ENCODE assay signal across 8 mouse cellular contexts in genomic region chr7:44373460-44373859, GRCm38 (mm10). TPM values are rescaled to one million over a fixed set of nuclear protein-coding genes. Genes with fewer than 3 reads are reported as not detected.
DNase-seq lines count a peak whose midpoint lies in the region; ATAC-seq and TF ChIP-seq lines count a peak whose summit lies in the region.

No protein-coding gene starts in this region.

- no peaks in the 10 kb centered on the region for H3K27me3 ChIP-seq in kidney, embryonic 16.5 days (ENCODE audit: insufficient read depth, low read length)
- no peaks in the 10 kb centered on the region for H3K27me3 ChIP-seq in embryonic facial prominence, embryonic 11.5 days (ENCODE audit: control insufficient read depth, insufficient read depth, low read length)
- H3K27me3 ChIP-seq in hindbrain, postnatal 0 days (ENCODE audit: insufficient read depth, low read length) = no peaks in the 10 kb centered on the region
- H3K27me3 ChIP-seq in midbrain, embryonic 16.5 days (ENCODE audit: control insufficient read depth, insufficient read depth, low read depth, low read length) = no peaks in the 10 kb centered on the region

- peaks cover 13% of the 10 kb centered on the region; the same call in 1 of the 2 replicates for H3K4me1 ChIP-seq in kidney, embryonic 16.5 days (ENCODE audit: insufficient read depth, low read length)
- no peaks in the 10 kb centered on the region for H3K4me1 ChIP-seq in embryonic facial prominence, embryonic 11.5 days (ENCODE audit: control insufficient read depth, insufficient read depth, low read length)
- no peaks in the 10 kb centered on the region for H3K4me1 ChIP-seq in hindbrain, postnatal 0 days (ENCODE audit: insufficient read depth, low read length)
- H3K4me1 ChIP-seq in midbrain, embryonic 16.5 days (ENCODE audit: control insufficient read depth, insufficient read depth, low read length) = peaks cover 13% of the 10 kb centered on the region

- WGBS in kidney, embryonic 16.5 days = 9% methylated on average over 7 of the region's 7 CpGs
- 10% methylated on average over 7 of the region's 7 CpGs for WGBS in embryonic facial prominence, embryonic 11.5 days
- 15% methylated on average over 7 of the region's 7 CpGs for WGBS in hindbrain, postnatal 0 days
- WGBS in midbrain, embryonic 16.5 days = 14% methylated on average over 7 of the region's 7 CpGs

- peak overlapping the region; percentile 63 for H3K4me3 ChIP-seq in kidney, embryonic 16.5 days (ENCODE audit: low read length)
- H3K4me3 ChIP-seq in embryonic facial prominence, embryonic 11.5 days (ENCODE audit: low read depth, low read length) = peak overlapping the region; percentile 29
- peak overlapping the region; percentile 51 for H3K4me3 ChIP-seq in hindbrain, postnatal 0 days (ENCODE audit: low read length)
- peak overlapping the region; percentile 56 for H3K4me3 ChIP-seq in midbrain, embryonic 16.5 days (ENCODE audit: low read depth, low read length)

- no peaks in the 10 kb centered on the region for H3K9me3 ChIP-seq in kidney, embryonic 16.5 days (ENCODE audit: low read length)
- no peaks in the 10 kb centered on the region for H3K9me3 ChIP-seq in embryonic facial prominence, embryonic 11.5 days (replicated peaks; ENCODE audit: control insufficient read depth, low read length)
- H3K9me3 ChIP-seq in hindbrain, postnatal 0 days (ENCODE audit: low read length) = no peaks in the 10 kb centered on the region
- H3K9me3 ChIP-seq in midbrain, embryonic 16.5 days (replicated peaks; ENCODE audit: control insufficient read depth, low read length, poor library complexity, severe bottlenecking) = no peaks in the 10 kb centered on the region

- peak overlapping the region; percentile 64 for H3K9ac ChIP-seq in kidney, embryonic 16.5 days (replicated peaks; ENCODE audit: low read length)
- peak overlapping the region; percentile 26; the same call in 1 of the 2 replicates for H3K9ac ChIP-seq in embryonic facial prominence, embryonic 11.5 days (replicated peaks; ENCODE audit: low read length)
- H3K9ac ChIP-seq in hindbrain, postnatal 0 days (replicated peaks; ENCODE audit: low read length) = peak overlapping the region; percentile 58
- peak overlapping the region; percentile 42; the same call in 1 of the 2 replicates for H3K9ac ChIP-seq in midbrain, embryonic 16.5 days (ENCODE audit: low read depth, low read length)

- peak overlapping the region; percentile 76 for H3K4me2 ChIP-seq in kidney, embryonic 16.5 days (replicated peaks; ENCODE audit: low read depth, low read length)
- peak overlapping the region; percentile 84 for H3K4me2 ChIP-seq in embryonic facial prominence, embryonic 11.5 days (ENCODE audit: low read depth, low read length)
- peak overlapping the region; percentile 73 for H3K4me2 ChIP-seq in hindbrain, postnatal 0 days (ENCODE audit: low read depth, low read length)
- peak overlapping the region; percentile 74 for H3K4me2 ChIP-seq in midbrain, embryonic 16.5 days (ENCODE audit: low read length)

- ATAC-seq in kidney, embryonic 16.5 days (ENCODE audit: low FRiP score, low TSS enrichment) = peak; percentile 50
- no peak; the same call in 1 of the 2 replicates for ATAC-seq in embryonic facial prominence, embryonic 11.5 days (replicated peaks; ENCODE audit: insufficient number of reproducible peaks, low FRiP score, low TSS enrichment, low read depth)
- no peak; the same call in 1 of the 2 replicates for ATAC-seq in hindbrain, postnatal 0 days
- peak; percentile 64; the same call in 1 of the 2 replicates for ATAC-seq in midbrain, embryonic 16.5 days

- TF ChIP-seq CTCF in hindbrain, postnatal 0 days (IDR thresholded peaks at IDR 0.05; ENCODE audit: low read depth) = no peak

- H3K36me3 ChIP-seq in kidney, embryonic 16.5 days (ENCODE audit: insufficient read depth, low read length) = no peaks in the 10 kb centered on the region
- H3K36me3 ChIP-seq in embryonic facial prominence, embryonic 11.5 days (replicated peaks; ENCODE audit: control insufficient read depth, insufficient read depth, low read depth, low read length) = no peaks in the 10 kb centered on the region
- no peaks in the 10 kb centered on the region for H3K36me3 ChIP-seq in hindbrain, postnatal 0 days (ENCODE audit: insufficient read depth, low read length)
- H3K36me3 ChIP-seq in midbrain, embryonic 16.5 days (ENCODE audit: control insufficient read depth, insufficient read depth, low read length) = no peaks in the 10 kb centered on the region

- DNase-seq in kidney, postnatal 10 days = no peak
- no peak for DNase-seq in embryonic facial prominence, embryonic 11.5 days (ENCODE audit: low spot score)
- no peak for DNase-seq in hindbrain, postnatal 0 days (ENCODE audit: low spot score)
- no peak for DNase-seq in gastrocnemius, postnatal 25 days
- no peak for DNase-seq in thymus, adult 18-20 months
- no peak for DNase-seq in embryo, embryonic 9.5 days (ENCODE audit: extremely low spot score)

- no peak overlapping the region for H3K27ac ChIP-seq in kidney, embryonic 16.5 days (ENCODE audit: low read length)
- no peak overlapping the region for H3K27ac ChIP-seq in embryonic facial prominence, embryonic 11.5 days (replicated peaks; ENCODE audit: low read depth, low read length)
- H3K27ac ChIP-seq in hindbrain, postnatal 0 days = 0 out of 2 replicates have a peak overlapping the region, but pooled peaks have one; percentile 8
- no peak overlapping the region; the same call in 1 of the 2 replicates for H3K27ac ChIP-seq in midbrain, embryonic 16.5 days (ENCODE audit: low read length)

RNA-seq across cellular contexts. Expression of gene Syt3, which starts 10.4 kb away (rescaled TPM):
- polyA plus RNA-seq in kidney, embryonic 16.5 days (2015; fragmentation: Nextera tagmentation; extraction: Ambion mirVana) = 2.7 and 3.4 TPM in 2 replicates
- 1.4 and 1.9 TPM in 2 replicates for polyA plus RNA-seq in embryonic facial prominence, embryonic 11.5 days (2014; fragmentation: Nextera tagmentation; extraction: Ambion mirVana)
- total RNA-seq in hindbrain, postnatal 0 days (2014; rRNA removed) = 130 and 154 TPM in 2 replicates
- 73.7 and 79.2 TPM in 2 replicates for polyA plus RNA-seq in hindbrain, postnatal 0 days (2015; fragmentation: Nextera tagmentation; extraction: Ambion mirVana)
- polyA plus RNA-seq in midbrain, embryonic 16.5 days (2015; fragmentation: Nextera tagmentation; extraction: Ambion mirVana) = 57.4 and 73.2 TPM in 2 replicates
- 1 to 10 TPM; 1.1 to 1.8 TPM for total RNA-seq in gastrocnemius, postnatal 25 days (2021)

RNA-seq across cellular contexts. Expression of gene 1700008O03Rik, which starts 12.2 kb away (rescaled TPM):
- polyA plus RNA-seq in kidney, embryonic 16.5 days (2015; fragmentation: Nextera tagmentation; extraction: Ambion mirVana) = 0.64 and 1.1 TPM in 2 replicates
- 0.99 and 1.4 TPM in 2 replicates for polyA plus RNA-seq in embryonic facial prominence, embryonic 11.5 days (2014; fragmentation: Nextera tagmentation; extraction: Ambion mirVana)
- 1.4 and 2.3 TPM in 2 replicates for total RNA-seq in hindbrain, postnatal 0 days (2014; rRNA removed)
- polyA plus RNA-seq in hindbrain, postnatal 0 days (2015; fragmentation: Nextera tagmentation; extraction: Ambion mirVana) = 3.3 and 3.6 TPM in 2 replicates
- 2.0 and 3.6 TPM in 2 replicates for polyA plus RNA-seq in midbrain, embryonic 16.5 days (2015; fragmentation: Nextera tagmentation; extraction: Ambion mirVana)
- total RNA-seq in gastrocnemius, postnatal 25 days (2021) = not detected

RNA-seq across cellular contexts. Expression of gene Lrrc4b, which starts 55.4 kb away (rescaled TPM):
- 0.25 and 0.32 TPM in 2 replicates for polyA plus RNA-seq in kidney, embryonic 16.5 days (2015; fragmentation: Nextera tagmentation; extraction: Ambion mirVana)
- polyA plus RNA-seq in embryonic facial prominence, embryonic 11.5 days (2014; fragmentation: Nextera tagmentation; extraction: Ambion mirVana) = 1.9 and 3.2 TPM in 2 replicates
- 562 and 663 TPM in 2 replicates for total RNA-seq in hindbrain, postnatal 0 days (2014; rRNA removed)
- polyA plus RNA-seq in hindbrain, postnatal 0 days (2015; fragmentation: Nextera tagmentation; extraction: Ambion mirVana) = 19.6 and 22.7 TPM in 2 replicates
- polyA plus RNA-seq in midbrain, embryonic 16.5 days (2015; fragmentation: Nextera tagmentation; extraction: Ambion mirVana) = 14.3 and 15.9 TPM in 2 replicates
- under 1 TPM; 0.24 to 0.43 TPM for total RNA-seq in gastrocnemius, postnatal 25 days (2021)

Comparison
In these comparisons a context has a peak if more than half of its experiments do, and no peak if none do; other contexts are left out.
1. ATAC-seq: peak in kidney, embryonic 16.5 days (single experiment) and midbrain, embryonic 16.5 days (single experiment); none in embryonic facial prominence, embryonic 11.5 days (single experiment) and hindbrain, postnatal 0 days (single experiment).
2. RNA of gene Syt3, which starts 10.4 kb away (polyA plus RNA-seq): 73.7 to 79.2 TPM in hindbrain, postnatal 0 days and 57.4 to 73.2 TPM in midbrain, embryonic 16.5 days; 2.7 to 3.4 TPM in kidney, embryonic 16.5 days and 1.4 to 1.9 TPM in embryonic facial prominence, embryonic 11.5 days; every median in the first group is over 10 times any median in the second.
3. Peak in every context shown above with its lines, with median percentiles within 50 percentile points of each other: H3K4me2 ChIP-seq, H3K4me3 ChIP-seq and H3K9ac ChIP-seq.